Mouse (Mus musculus): ENCODE data around the gene Ppfia3. TPM values are rescaled to one million over a fixed set of nuclear protein-coding genes. Genes with fewer than 3 reads are reported as not detected.
A peak's percentile ranks its signal among the peaks of the same experiment; 100 is the strongest.

Ppfia3 gene
- polyA plus RNA-seq, 1 experiment from 2014 or later: 4.3 TPM

- ATAC-seq (replicated peaks; ENCODE audit: low FRiP score, low read depth): peak; percentile 79
- Histone ChIP-seq H3K9me3 (replicated peaks; ENCODE audit: low read length) (no peaks in the 10 kb centered on the region), H3K4me1 (replicated peaks; ENCODE audit: insufficient read depth, low read length) (peaks cover 13% of the 10 kb centered on the region), H3K9ac (ENCODE audit: low read depth, low read length) (peak within 1 kb of the TSS; percentile 51), H3K4me2 (ENCODE audit: low read length) (peak within 1 kb of the TSS; percentile 82), H3K4me3 (replicated peaks; ENCODE audit: low read depth, low read length) (peak within 1 kb of the TSS; percentile 40), H3K27me3 (ENCODE audit: insufficient read depth, low read length) (0 out of 2 replicates have a peak, but pooled peaks cover 10% of the 10 kb centered on the region), H3K36me3 (ENCODE audit: insufficient read depth, low read length) (peaks cover 18% of the 10 kb centered on the region), H3K27ac (no peak within 1 kb of the TSS)
- 8% methylated on average over 28 of the region's 28 CpGs for WGBS
- TF ChIP-seq CTCF (IDR thresholded peaks at IDR 0.05; ENCODE audit: low read depth): peak; percentile 34; the same call in 1 of the 2 replicates
- peak; percentile 93 for DNase-seq (ENCODE audit: low spot score)
Observed at GRCm38 (mm10) chr7:45370475-45371311, 3.9 kb upstream of the Ppfia3 start, which contains the start of gene Lin7b. Lin7b (minus strand) TSS chr7:45370583.

DNA sequence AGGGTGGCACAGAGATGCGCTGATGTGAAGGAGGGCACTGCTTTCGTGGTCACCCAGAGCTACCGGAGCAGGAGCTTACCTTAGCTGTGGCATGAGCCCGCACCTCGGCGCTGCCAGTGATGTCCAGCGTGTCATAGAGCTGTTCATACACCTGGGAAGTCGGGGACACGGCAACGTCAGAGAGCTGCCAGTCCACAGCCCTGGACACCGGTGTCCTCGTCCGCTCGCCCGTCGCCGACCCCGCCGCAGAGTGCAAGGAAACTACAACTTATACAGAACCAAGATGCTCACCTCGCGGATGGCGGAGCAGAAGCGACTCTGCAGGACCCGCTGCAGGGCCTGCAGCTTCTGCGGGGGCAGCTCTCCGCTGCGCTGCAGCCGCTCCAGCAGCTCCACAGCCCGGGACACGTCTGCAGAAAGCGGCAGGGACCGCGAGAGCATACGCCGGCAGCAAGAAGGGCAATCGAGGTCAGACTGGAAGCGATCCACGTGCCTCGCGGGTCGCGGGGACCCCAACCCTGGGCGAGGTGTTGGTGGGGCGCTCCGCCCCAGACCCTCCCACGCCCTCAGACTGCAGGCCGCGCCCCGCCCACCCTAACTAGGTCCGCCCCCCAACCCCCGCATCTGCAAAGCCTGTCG, 3.1 kb upstream of the Ppfia3 start:
- Histone ChIP-seq H3K36me3 (ENCODE audit: insufficient read depth, low read length) (peaks cover 15% of the 10 kb centered on the region; the same call in 1 of the 2 replicates), H3K9me3 (replicated peaks; ENCODE audit: low read length) (no peaks in the 10 kb centered on the region), H3K27me3 (ENCODE audit: insufficient read depth, low read length) (0 out of 2 replicates have a peak, but pooled peaks cover 10% of the 10 kb centered on the region), H3K4me2 (ENCODE audit: low read length) (peak overlapping the region; percentile 82), H3K4me1 (replicated peaks; ENCODE audit: insufficient read depth, low read length) (peaks cover 14% of the 10 kb centered on the region), H3K4me3 (replicated peaks; ENCODE audit: low read depth, low read length) (peak overlapping the region; percentile 40), H3K27ac (no peak overlapping the region), H3K9ac (ENCODE audit: low read depth, low read length) (peak overlapping the region; percentile 51)
- DNase-seq (ENCODE audit: low spot score) (no peak), ATAC-seq (replicated peaks; ENCODE audit: low FRiP score, low read depth) (no peak; the same call in 1 of the 2 replicates)
- 6% methylated on average over 51 of the region's 52 CpGs for WGBS
- TF ChIP-seq CTCF (IDR thresholded peaks at IDR 0.05; ENCODE audit: low read depth): no peak

DNA sequence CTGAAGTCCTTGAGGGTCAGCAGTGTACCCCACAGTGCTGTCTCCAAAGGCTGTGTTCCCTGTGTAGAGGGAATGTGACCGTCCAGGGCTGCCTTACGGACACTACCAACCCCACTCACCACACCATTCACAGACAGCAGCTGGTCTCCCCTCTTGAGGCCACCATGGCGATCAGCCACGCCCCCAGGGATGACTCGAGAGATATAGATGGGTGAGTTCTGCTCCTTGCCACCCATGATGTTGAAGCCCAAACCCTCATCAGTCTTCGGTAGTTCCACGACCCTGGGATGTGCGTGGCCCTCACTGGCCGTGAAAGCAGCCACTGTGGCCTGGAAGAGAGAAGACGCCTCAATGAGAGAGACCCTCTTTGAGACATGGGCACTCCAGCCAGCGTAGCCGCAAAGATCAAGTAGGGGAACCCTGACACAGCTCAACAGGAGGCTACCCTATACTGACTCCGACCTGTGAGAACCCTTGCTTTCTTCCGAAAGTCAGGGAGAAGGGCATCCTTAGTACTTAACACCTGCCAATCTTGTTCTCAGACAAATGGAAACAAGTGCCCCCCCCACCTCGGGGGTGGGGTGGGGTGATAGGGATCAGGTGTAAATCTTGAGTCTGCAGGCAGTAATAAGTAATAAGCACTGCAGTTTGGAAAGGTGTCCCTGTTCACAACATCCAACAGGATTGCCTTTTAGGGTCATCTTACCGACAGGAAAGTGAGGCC, 2.4 kb upstream of the Ppfia3 start:
- 71% methylated on average over 16 of the region's 16 CpGs for WGBS
- no peak for TF ChIP-seq CTCF (IDR thresholded peaks at IDR 0.05; ENCODE audit: low read depth)
- Histone ChIP-seq H3K9ac (ENCODE audit: low read depth, low read length) (no peak overlapping the region), H3K27me3 (ENCODE audit: insufficient read depth, low read length) (0 out of 2 replicates have a peak, but pooled peaks cover 10% of the 10 kb centered on the region), H3K9me3 (replicated peaks; ENCODE audit: low read length) (no peaks in the 10 kb centered on the region), H3K4me1 (replicated peaks; ENCODE audit: insufficient read depth, low read length) (peaks cover 14% of the 10 kb centered on the region), H3K36me3 (ENCODE audit: insufficient read depth, low read length) (peaks cover 14% of the 10 kb centered on the region; the same call in 1 of the 2 replicates), H3K4me3 (replicated peaks; ENCODE audit: low read depth, low read length) (no peak overlapping the region), H3K27ac (no peak overlapping the region), H3K4me2 (ENCODE audit: low read length) (no peak overlapping the region)
- ATAC-seq (replicated peaks; ENCODE audit: low FRiP score, low read depth): no peak
- DNase-seq (ENCODE audit: low spot score): no peak

GRCm38 (mm10) chr7:45368178-45368577, 1.4 kb upstream of the Ppfia3 start:
- WGBS: 78% methylated on average over 15 of the region's 15 CpGs
- no peak overlapping the region for H3K27ac ChIP-seq
- H3K4me1 ChIP-seq (replicated peaks; ENCODE audit: insufficient read depth, low read length): peaks cover 14% of the 10 kb centered on the region
- ATAC-seq (replicated peaks; ENCODE audit: low FRiP score, low read depth) (no peak), DNase-seq (ENCODE audit: low spot score) (no peak)
- H3K9ac ChIP-seq (ENCODE audit: low read depth, low read length): no peak overlapping the region
- peak overlapping the region; percentile 97 for H3K4me2 ChIP-seq (ENCODE audit: low read length)
- H3K9me3 ChIP-seq (replicated peaks; ENCODE audit: low read length): no peaks in the 10 kb centered on the region
- peaks cover 4% of the 10 kb centered on the region; the same call in 1 of the 2 replicates for H3K36me3 ChIP-seq (ENCODE audit: insufficient read depth, low read length)
- no peak for TF ChIP-seq CTCF (IDR thresholded peaks at IDR 0.05; ENCODE audit: low read depth)
- H3K4me3 ChIP-seq (replicated peaks; ENCODE audit: low read depth, low read length): no peak overlapping the region
- 0 out of 2 replicates have a peak, but pooled peaks cover 10% of the 10 kb centered on the region for H3K27me3 ChIP-seq (ENCODE audit: insufficient read depth, low read length)

GRCm38 (mm10) chr7:45367020-45367880, 431 bp upstream of the Ppfia3 start:
- WGBS: under 1% methylated on average over 70 of the region's 70 CpGs
- Histone ChIP-seq H3K9me3 (replicated peaks; ENCODE audit: low read length) (no peaks in the 10 kb centered on the region), H3K27me3 (ENCODE audit: insufficient read depth, low read length) (peaks cover 16% of the 10 kb centered on the region; the same call in 1 of the 2 replicates), H3K4me3 (replicated peaks; ENCODE audit: low read depth, low read length) (peak overlapping the region; percentile 49), H3K4me1 (replicated peaks; ENCODE audit: insufficient read depth, low read length) (peaks cover 14% of the 10 kb centered on the region), H3K4me2 (ENCODE audit: low read length) (peak overlapping the region; percentile 97), H3K9ac (ENCODE audit: low read depth, low read length) (peak overlapping the region; percentile 52), H3K27ac (no peak overlapping the region), H3K36me3 (ENCODE audit: insufficient read depth, low read length) (no peaks in the 10 kb centered on the region)
- TF ChIP-seq CTCF (IDR thresholded peaks at IDR 0.05; ENCODE audit: low read depth): peak; percentile 72
- ATAC-seq (replicated peaks; ENCODE audit: low FRiP score, low read depth) (peak; percentile 75), DNase-seq (ENCODE audit: low spot score) (peak; percentile 98)
